Mouse (Mus musculus): ENCODE data around the gene Atp6v1g2. TPM values are rescaled to one million over a fixed set of nuclear protein-coding genes. Genes with fewer than 3 reads are reported as not detected.
A peak's percentile ranks its signal among the peaks of the same experiment; 100 is the strongest.

The Atp6v1g2 gene
- polyA plus RNA-seq, 1 experiment from 2014 or later: 3.8 TPM

GRCm38 (mm10) chr17:35194844-35195630 lies 38.4 kb upstream of the Atp6v1g2 start:
- Histone ChIP-seq H3K27me3 (peaks cover 41% of the 10 kb centered on the region), H3K27ac (no peak overlapping the region), H3K9ac (peak overlapping the region; percentile 52), H3K9me3 (no peaks in the 10 kb centered on the region), H3K4me2 (peak overlapping the region; percentile 87), H3K4me3 (peak overlapping the region; percentile 46), H3K4me1 (peaks cover 22% of the 10 kb centered on the region), H3K36me3 (no peaks in the 10 kb centered on the region)
- WGBS: 41% methylated on average over 19 of the region's 19 CpGs
- ATAC-seq (ENCODE audit: insufficient number of reproducible peaks, low FRiP score, low TSS enrichment, low read depth): no peak

DNA sequence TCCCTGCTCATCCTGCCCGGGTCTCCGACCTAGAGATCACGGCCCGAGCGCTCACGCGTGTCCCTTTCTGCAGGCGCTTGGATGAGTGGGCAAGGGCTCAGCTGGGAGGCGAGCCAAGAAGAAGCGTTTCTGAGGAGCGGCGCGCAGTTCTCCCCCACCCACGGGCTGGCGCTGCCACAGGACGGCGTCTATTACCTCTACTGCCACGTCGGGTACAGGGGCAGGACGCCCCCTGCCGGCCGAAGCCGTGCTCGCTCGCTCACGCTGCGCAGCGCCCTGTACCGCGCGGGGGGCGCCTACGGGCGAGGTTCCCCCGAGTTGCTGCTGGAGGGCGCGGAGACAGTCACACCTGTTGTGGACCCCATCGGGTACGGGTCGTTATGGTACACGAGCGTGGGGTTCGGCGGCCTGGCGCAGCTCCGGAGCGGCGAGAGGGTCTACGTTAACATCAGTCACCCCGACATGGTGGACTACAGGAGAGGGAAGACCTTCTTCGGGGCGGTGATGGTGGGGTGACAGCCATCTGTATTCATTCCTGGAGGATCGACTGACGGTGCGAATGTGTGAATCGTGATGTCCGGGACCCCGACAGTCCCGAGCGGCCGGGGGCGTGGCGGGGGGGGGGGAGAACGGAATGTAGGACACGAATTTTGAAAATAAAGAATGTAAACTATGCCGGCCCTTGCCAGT lies 37.7 kb upstream of the Atp6v1g2 start:
- WGBS: 2% methylated on average over 66 of the region's 66 CpGs
- ATAC-seq (ENCODE audit: insufficient number of reproducible peaks, low FRiP score, low TSS enrichment, low read depth): peak; percentile 73

DNA sequence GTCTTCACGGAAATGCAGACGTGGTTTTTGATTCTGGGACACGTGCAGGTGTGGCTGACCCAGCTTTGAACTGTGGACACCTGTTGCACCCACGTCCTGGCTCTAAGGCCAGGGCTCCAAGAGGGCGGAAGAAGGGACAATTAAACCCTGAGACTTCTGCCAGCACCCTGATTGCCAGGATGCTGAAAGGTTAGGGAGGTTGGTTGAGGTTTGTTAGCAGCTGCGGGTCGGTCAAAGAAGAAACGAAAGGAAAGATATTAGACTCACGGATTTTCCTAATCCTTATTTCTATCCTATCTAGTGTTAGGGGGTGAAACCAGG lies 37.2 kb upstream of the Atp6v1g2 start:
- Histone ChIP-seq H3K4me3 (peak overlapping the region; percentile 46), H3K27me3 (peaks cover 51% of the 10 kb centered on the region), H3K4me1 (peaks cover 22% of the 10 kb centered on the region), H3K36me3 (no peaks in the 10 kb centered on the region), H3K9me3 (no peaks in the 10 kb centered on the region), H3K9ac (no peak overlapping the region), H3K27ac (no peak overlapping the region), H3K4me2 (peak overlapping the region; percentile 87)
- no peak for ATAC-seq (ENCODE audit: insufficient number of reproducible peaks, low FRiP score, low TSS enrichment, low read depth)
- WGBS: 27% methylated on average over 9 of the region's 9 CpGs

More for the DNA sequence above, 37.7 kb upstream of the Atp6v1g2 start:
- Histone ChIP-seq H3K9me3 (no peaks in the 10 kb centered on the region), H3K4me1 (peaks cover 22% of the 10 kb centered on the region), H3K27me3 (peaks cover 47% of the 10 kb centered on the region), H3K9ac (peak overlapping the region; percentile 52), H3K4me2 (peak overlapping the region; percentile 87), H3K4me3 (peak overlapping the region; percentile 46), H3K36me3 (no peaks in the 10 kb centered on the region), H3K27ac (no peak overlapping the region)

- H3K4me2 ChIP-seq: no peak overlapping the region
- no peaks in the 10 kb centered on the region for H3K36me3 ChIP-seq
- H3K27ac ChIP-seq: no peak overlapping the region
- peaks cover 26% of the 10 kb centered on the region for H3K4me1 ChIP-seq
- no peak overlapping the region for H3K9ac ChIP-seq
- WGBS: 35% methylated on average over 6 of the region's 6 CpGs
- no peak overlapping the region for H3K4me3 ChIP-seq
- no peaks in the 10 kb centered on the region for H3K9me3 ChIP-seq
- H3K27me3 ChIP-seq: peaks cover 57% of the 10 kb centered on the region
- ATAC-seq (ENCODE audit: insufficient number of reproducible peaks, low FRiP score, low TSS enrichment, low read depth): no peak
Measured at GRCm38 (mm10) chr17:35197126-35197525, 36.3 kb upstream of the Atp6v1g2 start.

DNA sequence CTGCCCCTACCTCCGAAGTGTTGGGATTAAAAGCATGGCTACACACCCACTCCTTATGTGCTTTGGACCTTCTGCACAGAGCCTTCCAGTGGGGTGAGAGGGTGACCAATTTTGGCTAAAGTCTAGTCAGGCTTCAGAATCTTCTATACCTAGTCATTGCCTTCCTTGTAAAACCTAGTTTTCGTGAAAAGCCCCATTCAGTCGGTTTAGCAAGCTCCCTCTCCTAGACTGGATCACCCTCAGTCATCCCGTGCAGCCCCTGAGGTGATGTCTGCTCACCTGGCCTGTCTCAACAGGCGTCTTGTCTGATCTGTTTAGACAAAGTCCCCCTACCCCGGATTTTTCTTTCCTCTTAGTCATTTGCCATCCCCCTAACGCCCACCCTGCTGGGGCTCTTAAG lies 35.4 kb upstream of the Atp6v1g2 start:
- peaks cover 26% of the 10 kb centered on the region for H3K4me1 ChIP-seq
- no peaks in the 10 kb centered on the region for H3K36me3 ChIP-seq
- no peak for ATAC-seq (ENCODE audit: insufficient number of reproducible peaks, low FRiP score, low TSS enrichment, low read depth)
- no peak overlapping the region for H3K4me3 ChIP-seq
- H3K9me3 ChIP-seq: no peaks in the 10 kb centered on the region
- H3K27me3 ChIP-seq: peaks cover 64% of the 10 kb centered on the region
- no peak overlapping the region for H3K27ac ChIP-seq
- no peak overlapping the region for H3K4me2 ChIP-seq
- H3K9ac ChIP-seq: no peak overlapping the region
- WGBS: 48% methylated on average over 7 of the region's 7 CpGs

DNA sequence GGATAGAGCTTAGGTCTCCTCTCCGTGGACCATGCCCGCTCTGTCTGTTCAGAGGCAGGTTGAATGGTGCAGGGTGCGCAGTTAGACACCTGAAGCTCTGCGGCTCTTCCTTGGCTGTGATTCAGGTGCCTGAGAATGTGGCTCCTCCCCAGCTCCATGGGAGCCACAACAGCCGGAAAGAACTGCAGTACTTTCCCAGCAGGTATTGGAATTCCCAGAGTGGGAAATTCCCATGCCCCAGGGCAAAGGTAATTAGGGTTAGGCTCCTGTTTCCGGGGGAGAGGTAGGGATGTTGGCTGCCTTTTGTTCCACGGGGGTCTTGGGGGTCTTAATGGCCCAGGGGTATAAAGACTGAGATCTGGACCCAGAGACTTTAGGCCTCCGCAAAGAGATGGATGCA lies 34.5 kb upstream of the Atp6v1g2 start:
- Histone ChIP-seq H3K27ac (no peak overlapping the region), H3K27me3 (peaks cover 69% of the 10 kb centered on the region), H3K4me2 (no peak overlapping the region), H3K4me1 (peaks cover 26% of the 10 kb centered on the region), H3K36me3 (no peaks in the 10 kb centered on the region), H3K9ac (no peak overlapping the region), H3K4me3 (no peak overlapping the region), H3K9me3 (no peaks in the 10 kb centered on the region)
- no peak for ATAC-seq (ENCODE audit: insufficient number of reproducible peaks, low FRiP score, low TSS enrichment, low read depth)
- WGBS: 27% methylated on average over 8 of the region's 8 CpGs

DNA sequence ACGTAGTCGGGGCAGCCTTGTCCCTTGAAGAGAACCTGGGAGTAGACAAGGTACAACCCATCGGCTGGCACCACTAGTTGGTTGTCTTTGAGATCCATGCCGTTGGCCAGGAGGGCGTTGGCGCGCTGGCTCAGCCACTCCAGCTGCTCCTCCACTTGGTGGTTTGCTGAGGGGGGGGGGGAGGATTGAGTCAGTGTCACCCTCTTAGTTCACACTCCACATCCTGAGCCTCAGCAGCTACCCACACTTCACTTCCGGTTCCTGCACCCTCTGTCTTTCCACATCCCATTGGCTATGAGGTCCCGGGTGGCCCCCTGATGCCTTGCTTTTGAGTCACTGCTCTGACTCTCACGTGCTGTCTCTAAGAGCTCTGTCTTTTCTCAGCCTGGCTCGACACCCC lies 33.1 kb upstream of the Atp6v1g2 start:
- no peaks in the 10 kb centered on the region for H3K9me3 ChIP-seq
- H3K4me2 ChIP-seq: no peak overlapping the region
- H3K4me3 ChIP-seq: no peak overlapping the region
- peaks cover 14% of the 10 kb centered on the region for H3K4me1 ChIP-seq
- 85% methylated on average over 10 of the region's 11 CpGs for WGBS
- H3K9ac ChIP-seq: no peak overlapping the region
- H3K27me3 ChIP-seq: peaks cover 67% of the 10 kb centered on the region
- ATAC-seq (ENCODE audit: insufficient number of reproducible peaks, low FRiP score, low TSS enrichment, low read depth): no peak
- H3K27ac ChIP-seq: no peak overlapping the region
- H3K36me3 ChIP-seq: no peaks in the 10 kb centered on the region

GRCm38 (mm10) chr17:35201128-35201527 lies 32.3 kb upstream of the Atp6v1g2 start:
- no peaks in the 10 kb centered on the region for H3K36me3 ChIP-seq
- H3K4me2 ChIP-seq: no peak overlapping the region
- H3K9ac ChIP-seq: no peak overlapping the region
- ATAC-seq (ENCODE audit: insufficient number of reproducible peaks, low FRiP score, low TSS enrichment, low read depth): no peak
- no peaks in the 10 kb centered on the region for H3K9me3 ChIP-seq
- H3K4me3 ChIP-seq: peak overlapping the region; percentile 12; the same call in 1 of the 2 replicates
- peaks cover 7% of the 10 kb centered on the region; the same call in 1 of the 2 replicates for H3K4me1 ChIP-seq
- 77% methylated on average over 11 of the region's 11 CpGs for WGBS
- H3K27me3 ChIP-seq: peaks cover 60% of the 10 kb centered on the region
- H3K27ac ChIP-seq: no peak overlapping the region

DNA sequence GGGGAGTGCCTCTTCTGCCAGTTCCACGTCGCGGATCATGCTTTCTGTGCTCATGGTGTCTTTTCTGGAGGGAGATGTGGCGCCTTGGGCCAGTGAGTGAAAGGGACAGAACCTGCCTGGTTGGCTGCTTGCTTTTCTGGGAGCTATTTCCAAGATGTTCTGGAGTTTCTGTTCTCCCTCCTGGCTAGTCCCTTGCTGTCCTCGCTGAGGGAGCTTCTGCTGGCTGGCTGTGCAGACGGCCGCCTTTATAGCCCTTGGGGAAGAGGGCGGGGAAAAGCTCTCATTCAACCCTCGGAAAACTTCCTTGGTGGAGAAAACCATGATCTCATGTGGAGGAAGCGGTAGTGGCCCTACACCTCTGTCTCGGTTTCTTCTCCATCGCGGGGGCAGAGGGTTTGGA lies 31.7 kb upstream of the Atp6v1g2 start, which contains the start of gene Tnf:
Gene Tnf, minus strand, starts transcription at position 221 of the 400 bp plus-strand sequence.
- peaks cover 4% of the 10 kb centered on the region; the same call in 1 of the 2 replicates for H3K4me1 ChIP-seq
- no peak within 1 kb of the TSS for H3K9ac ChIP-seq
- 0 out of 2 replicates have a peak within 1 kb of the TSS, but pooled peaks have one; percentile 5 for H3K4me2 ChIP-seq
- WGBS: 23% methylated on average over 13 of the region's 13 CpGs
- H3K4me3 ChIP-seq: peak within 1 kb of the TSS; percentile 12; the same call in 1 of the 2 replicates
- H3K27me3 ChIP-seq: peaks cover 54% of the 10 kb centered on the region
- no peak within 1 kb of the TSS for H3K27ac ChIP-seq
- no peaks in the 10 kb centered on the region for H3K36me3 ChIP-seq
- no peaks in the 10 kb centered on the region for H3K9me3 ChIP-seq
- ATAC-seq (ENCODE audit: insufficient number of reproducible peaks, low FRiP score, low TSS enrichment, low read depth): no peak

GRCm38 (mm10) chr17:35202442-35202841 lies 31.0 kb upstream of the Atp6v1g2 start:
- Histone ChIP-seq H3K36me3 (no peaks in the 10 kb centered on the region), H3K27ac (no peak overlapping the region), H3K4me3 (no peak overlapping the region), H3K4me2 (no peak overlapping the region), H3K27me3 (peaks cover 51% of the 10 kb centered on the region), H3K9me3 (no peaks in the 10 kb centered on the region), H3K9ac (no peak overlapping the region), H3K4me1 (peaks cover 4% of the 10 kb centered on the region; the same call in 1 of the 2 replicates)
- ATAC-seq (ENCODE audit: insufficient number of reproducible peaks, low FRiP score, low TSS enrichment, low read depth): no peak
- 71% methylated on average over 4 of the region's 4 CpGs for WGBS

- Histone ChIP-seq H3K4me3 (no peak within 1 kb of the TSS), H3K4me1 (peaks cover 4% of the 10 kb centered on the region; the same call in 1 of the 2 replicates), H3K4me2 (no peak within 1 kb of the TSS), H3K9me3 (no peaks in the 10 kb centered on the region), H3K27me3 (peaks cover 47% of the 10 kb centered on the region), H3K9ac (no peak within 1 kb of the TSS), H3K27ac (no peak within 1 kb of the TSS), H3K36me3 (no peaks in the 10 kb centered on the region)
- no peak for ATAC-seq (ENCODE audit: insufficient number of reproducible peaks, low FRiP score, low TSS enrichment, low read depth)
- 29% methylated on average over 20 of the region's 20 CpGs for whole genome bisulfite sequencing
Measured at GRCm38 (mm10) chr17:35204494-35205379, 28.7 kb upstream of the Atp6v1g2 start, which contains the start of gene Lta. Gene Lta (minus strand): TSS chr17:35205351.

All from limb, embryonic 15.5 days (tissue).